Mouse (Mus musculus) liver, embryonic 14.5 days (tissue): ENCODE results near the gene Scnn1a.

Experiments
- CTCF ChIP-seq: IDR thresholded peaks from 2 replicates; pipeline ENCODE4 v1.5.1; 2016; ENCODE audit warnings: antibody characterized with exemption, low read depth, control low read depth
- EP300 ChIP-seq: IDR thresholded peaks from 2 replicates; pipeline ENCODE4 v1.6.1; 2016; ENCODE audit warnings: antibody characterized with exemption, low read depth

DNA sequence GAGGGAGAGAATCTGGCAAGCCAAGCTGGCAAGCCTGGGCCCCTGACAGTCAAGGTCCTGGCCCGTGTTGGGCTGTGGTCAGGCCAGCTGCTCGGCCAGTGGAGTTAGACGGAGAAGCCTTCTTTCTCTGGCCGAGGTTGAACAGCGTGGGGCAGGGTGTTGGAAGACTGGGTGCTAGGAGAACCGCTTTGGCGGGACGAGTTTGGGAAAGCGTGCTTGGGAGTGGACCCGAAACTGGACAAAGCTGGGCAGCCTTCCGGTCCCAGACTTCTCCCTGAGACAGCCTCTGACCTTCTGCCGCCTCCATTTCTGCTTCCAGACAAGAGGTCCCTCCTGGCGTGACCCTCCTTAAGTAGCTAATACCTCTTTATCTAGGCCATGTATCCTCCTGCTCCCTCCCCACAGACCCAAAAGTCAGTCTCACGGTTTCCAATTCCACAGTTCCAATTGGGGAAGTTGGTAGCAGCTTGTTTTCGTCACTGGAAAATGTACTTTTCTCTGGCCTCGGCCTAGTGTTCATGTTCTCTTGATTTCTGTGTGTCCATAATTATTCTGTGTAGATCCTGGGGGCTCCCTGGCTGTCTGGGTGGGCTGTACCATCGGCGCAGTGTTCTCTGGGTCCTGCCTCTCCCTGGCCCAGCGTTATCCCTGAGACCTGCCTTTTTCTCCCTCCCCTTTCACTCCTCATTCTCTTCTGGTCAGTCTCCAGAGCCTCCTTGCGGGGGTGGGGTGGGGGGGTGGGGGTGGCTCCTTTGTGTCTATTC is 30.0 kb downstream of the Scnn1a start:
- TF ChIP-seq CTCF: no peak
- TF ChIP-seq EP300: no peak
